Mouse (Mus musculus): Measurements from ENCODE around the gene Map10.

DNA sequence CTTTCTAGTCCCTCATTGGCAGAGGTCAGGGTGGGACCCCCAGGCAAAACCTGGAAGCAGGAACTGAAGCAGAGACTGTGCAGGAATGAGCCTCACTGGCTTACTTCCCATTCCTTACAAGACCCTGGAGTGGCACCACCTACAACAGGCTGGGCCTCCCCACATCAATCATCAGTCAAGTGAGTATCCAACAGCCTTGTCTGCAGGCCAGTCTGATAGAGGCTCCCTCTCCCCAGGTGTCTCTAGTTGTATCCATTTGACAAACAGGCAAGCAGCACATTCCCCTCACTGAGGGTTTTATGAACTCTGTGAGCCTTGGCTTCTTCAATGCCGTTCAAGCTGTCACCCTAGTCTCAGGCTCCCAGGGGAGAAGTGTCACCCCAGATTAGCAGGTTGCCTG, 40.8 kb upstream of the Map10 start:
- TF ChIP-seq CTCF (IDR thresholded peaks at IDR 0.05; ENCODE audit: low read depth, low read length), result no peak
- no peak for TF ChIP-seq POLR2A (IDR thresholded peaks at IDR 0.05; ENCODE audit: extremely low read depth, insufficient read depth, low read length)
